Mouse (Mus musculus): ENCODE results near the gene Psme3. TPM values are rescaled to one million over a fixed set of nuclear protein-coding genes. Genes with fewer than 3 reads are reported as not detected.

Gene Psme3
- polyA plus RNA-seq, 1 experiment from 2014 or later: 78.8 TPM

GRCm38 (mm10) chr11:101283805-101284204, 32.2 kb upstream of the Psme3 start:
- H3K36me3 ChIP-seq (replicated peaks; ENCODE audit: insufficient read depth, low read length): peaks cover 10% of the 10 kb centered on the region
- H3K9ac ChIP-seq (replicated peaks): no peak overlapping the region
- no peak for TF ChIP-seq CTCF (IDR thresholded peaks at IDR 0.05; ENCODE audit: low read depth)
- TF ChIP-seq EP300 (IDR thresholded peaks at IDR 0.05; ENCODE audit: low read depth): no peak
- H3K4me1 ChIP-seq (ENCODE audit: insufficient read depth): peaks cover 13% of the 10 kb centered on the region
- H3K4me3 ChIP-seq (ENCODE audit: low read depth, low read length): no peak overlapping the region
- H3K27ac ChIP-seq (ENCODE audit: low read depth): no peak overlapping the region
- 72% methylated on average over 4 of the region's 4 CpGs for WGBS (ENCODE audit: insufficient replicate concordance)
- ATAC-seq (peak; percentile 39), DNase-seq (no peak)
- no peaks in the 10 kb centered on the region for H3K27me3 ChIP-seq (ENCODE audit: insufficient read depth, low read length)
- H3K9me3 ChIP-seq (ENCODE audit: low read length): no peaks in the 10 kb centered on the region
- H3K4me2 ChIP-seq (ENCODE audit: low read depth, low read length): no peak overlapping the region

GRCm38 (mm10) chr11:101287306-101287705, 28.7 kb upstream of the Psme3 start:
- no peaks in the 10 kb centered on the region for H3K27me3 ChIP-seq (ENCODE audit: insufficient read depth, low read length)
- DNase-seq (peak; percentile 55), ATAC-seq (peak; percentile 80)
- H3K9me3 ChIP-seq (ENCODE audit: low read length): no peaks in the 10 kb centered on the region
- H3K36me3 ChIP-seq (replicated peaks; ENCODE audit: insufficient read depth, low read length): peaks cover 42% of the 10 kb centered on the region
- no peak for TF ChIP-seq EP300 (IDR thresholded peaks at IDR 0.05; ENCODE audit: low read depth)
- no peak for TF ChIP-seq CTCF (IDR thresholded peaks at IDR 0.05; ENCODE audit: low read depth)
- H3K4me3 ChIP-seq (ENCODE audit: low read depth, low read length): no peak overlapping the region
- H3K9ac ChIP-seq (replicated peaks): no peak overlapping the region
- no peak overlapping the region for H3K4me2 ChIP-seq (ENCODE audit: low read depth, low read length)
- 52% methylated on average over 9 of the region's 9 CpGs for WGBS (ENCODE audit: insufficient replicate concordance)
- H3K4me1 ChIP-seq (ENCODE audit: insufficient read depth): peaks cover 8% of the 10 kb centered on the region
- H3K27ac ChIP-seq (ENCODE audit: low read depth): peak overlapping the region; percentile 18; the same call in 1 of the 2 replicates

- ATAC-seq: no peak
- Histone ChIP-seq H3K9me3 (ENCODE audit: low read length) (no peaks in the 10 kb centered on the region), H3K4me3 (ENCODE audit: low read depth, low read length) (no peak overlapping the region), H3K27ac (ENCODE audit: low read depth) (no peak overlapping the region), H3K36me3 (replicated peaks; ENCODE audit: insufficient read depth, low read length) (peaks cover 78% of the 10 kb centered on the region), H3K4me1 (ENCODE audit: insufficient read depth) (peaks cover 4% of the 10 kb centered on the region; the same call in 1 of the 2 replicates), H3K9ac (replicated peaks) (no peak overlapping the region), H3K27me3 (ENCODE audit: insufficient read depth, low read length) (no peaks in the 10 kb centered on the region), H3K4me2 (ENCODE audit: low read depth, low read length) (no peak overlapping the region)
- DNase-seq: no peak
- WGBS (ENCODE audit: insufficient replicate concordance): 89% methylated on average over 8 of the region's 8 CpGs
- no peak for TF ChIP-seq EP300 (IDR thresholded peaks at IDR 0.05; ENCODE audit: low read depth)
- no peak for TF ChIP-seq CTCF (IDR thresholded peaks at IDR 0.05; ENCODE audit: low read depth)
These were observed 24.8 kb upstream of the Psme3 start for GRCm38 (mm10) chr11:101291231-101291630.

DNA sequence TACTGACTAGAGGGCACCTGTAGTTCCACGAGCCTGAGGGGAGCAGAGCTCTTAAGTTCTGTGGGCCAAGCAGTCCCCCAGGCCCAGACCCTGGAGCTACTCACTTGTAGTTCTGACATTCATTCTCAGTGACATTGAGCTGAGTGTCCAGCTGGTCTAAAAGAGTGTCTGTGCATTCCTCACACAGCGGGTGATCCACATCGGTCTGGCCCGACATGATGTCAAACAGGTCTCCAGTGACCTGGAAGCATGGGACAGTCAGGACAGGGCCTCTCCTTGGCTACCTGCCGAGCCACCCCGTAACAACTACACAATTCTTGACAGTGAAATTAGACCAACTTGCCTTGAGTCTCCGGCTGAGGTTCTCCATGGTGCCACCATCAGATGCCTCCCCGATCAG, 20.8 kb upstream of the Psme3 start:
- Histone ChIP-seq H3K36me3 (replicated peaks; ENCODE audit: insufficient read depth, low read length) (peaks cover 83% of the 10 kb centered on the region), H3K27me3 (ENCODE audit: insufficient read depth, low read length) (no peaks in the 10 kb centered on the region), H3K4me2 (ENCODE audit: low read depth, low read length) (no peak overlapping the region), H3K4me3 (ENCODE audit: low read depth, low read length) (no peak overlapping the region), H3K4me1 (ENCODE audit: insufficient read depth) (no peaks in the 10 kb centered on the region; the same call in 1 of the 2 replicates), H3K27ac (ENCODE audit: low read depth) (no peak overlapping the region), H3K9ac (replicated peaks) (no peak overlapping the region), H3K9me3 (ENCODE audit: low read length) (no peaks in the 10 kb centered on the region)
- no peak for ATAC-seq
- TF ChIP-seq CTCF (IDR thresholded peaks at IDR 0.05; ENCODE audit: low read depth) (no peak), EP300 (IDR thresholded peaks at IDR 0.05; ENCODE audit: low read depth) (no peak)
- no peak for DNase-seq
- 97% methylated on average over 8 of the region's 8 CpGs for WGBS (ENCODE audit: insufficient replicate concordance)

DNA sequence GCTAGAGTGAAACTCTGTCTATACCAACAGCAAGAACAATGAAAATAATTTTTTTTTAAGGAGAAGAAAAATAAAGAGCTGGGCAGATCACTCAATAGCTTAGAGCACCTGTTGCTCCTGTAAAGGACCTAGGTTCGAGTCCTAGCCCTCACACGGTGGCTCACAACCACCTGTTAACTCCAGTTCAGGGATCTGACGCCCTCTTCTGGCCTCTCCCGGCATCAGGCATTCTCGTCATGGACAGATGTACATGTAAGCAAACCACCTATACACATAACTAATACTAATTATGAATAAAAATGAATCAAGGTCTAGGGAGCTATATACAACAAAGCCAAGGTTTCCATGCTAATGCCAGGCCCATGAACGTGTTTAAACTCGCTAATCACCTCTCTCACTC, 15.1 kb upstream of the Psme3 start:
- H3K4me3 ChIP-seq (ENCODE audit: low read depth, low read length): peak overlapping the region; percentile 98
- ATAC-seq (no peak), DNase-seq (peak; percentile 67)
- H3K4me2 ChIP-seq (ENCODE audit: low read depth, low read length): peak overlapping the region; percentile 89
- TF ChIP-seq CTCF (IDR thresholded peaks at IDR 0.05; ENCODE audit: low read depth): peak; percentile 64
- TF ChIP-seq EP300 (IDR thresholded peaks at IDR 0.05; ENCODE audit: low read depth): no peak
- H3K27me3 ChIP-seq (ENCODE audit: insufficient read depth, low read length): no peaks in the 10 kb centered on the region
- H3K27ac ChIP-seq (ENCODE audit: low read depth): no peak overlapping the region
- 57% methylated on average over 7 of the region's 7 CpGs for whole genome bisulfite sequencing (ENCODE audit: insufficient replicate concordance)
- H3K4me1 ChIP-seq (ENCODE audit: insufficient read depth): peaks cover 16% of the 10 kb centered on the region
- H3K9ac ChIP-seq (replicated peaks): peak overlapping the region; percentile 98
- no peaks in the 10 kb centered on the region for H3K9me3 ChIP-seq (ENCODE audit: low read length)
- H3K36me3 ChIP-seq (replicated peaks; ENCODE audit: insufficient read depth, low read length): peaks cover 32% of the 10 kb centered on the region

DNA sequence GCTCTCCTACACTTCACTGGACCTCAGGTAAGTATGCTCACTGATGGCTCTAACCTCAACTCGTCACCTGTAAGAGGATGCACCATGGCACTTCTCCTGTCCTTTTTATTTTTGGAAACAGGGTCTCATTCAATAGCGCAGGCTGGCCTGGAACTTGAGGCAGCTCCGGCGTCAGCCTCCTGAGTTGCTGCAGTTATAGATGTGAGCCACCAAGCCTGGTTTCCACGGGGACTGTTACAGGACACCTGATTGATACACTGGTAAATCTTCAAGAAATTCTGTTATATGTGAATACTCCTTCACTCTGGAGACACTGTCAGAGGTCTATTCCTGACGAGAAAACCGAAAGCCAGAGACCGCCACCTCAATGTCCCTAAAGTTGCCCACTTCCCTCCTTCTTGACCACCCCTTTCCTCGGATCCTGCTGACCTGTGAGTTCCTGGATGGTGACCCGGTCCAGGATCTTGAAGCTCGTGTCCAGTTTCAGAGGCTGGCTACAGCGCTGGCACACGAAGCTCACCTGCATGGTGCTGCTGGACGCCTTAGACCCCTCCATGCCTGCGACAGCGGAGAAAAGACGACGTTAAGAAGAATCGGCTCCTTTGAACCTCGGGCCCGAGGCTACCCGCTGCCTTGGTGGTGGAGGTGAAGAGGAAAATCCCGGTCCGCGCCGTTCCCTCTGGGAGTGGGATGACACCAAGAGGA, 14.6 kb upstream of the Psme3 start:
- peak; percentile 54 for ATAC-seq

More for the DNA sequence above, 14.6 kb upstream of the Psme3 start:
- H3K27ac ChIP-seq (ENCODE audit: low read depth): peak overlapping the region; percentile 90
- peaks cover 27% of the 10 kb centered on the region for H3K36me3 ChIP-seq (replicated peaks; ENCODE audit: insufficient read depth, low read length)
- WGBS (ENCODE audit: insufficient replicate concordance): 9% methylated on average over 26 of the region's 26 CpGs
- peak overlapping the region; percentile 98 for H3K4me3 ChIP-seq (ENCODE audit: low read depth, low read length)
- no peak for DNase-seq
- H3K4me2 ChIP-seq (ENCODE audit: low read depth, low read length): peak overlapping the region; percentile 89
- peaks cover 16% of the 10 kb centered on the region for H3K4me1 ChIP-seq (ENCODE audit: insufficient read depth)
- TF ChIP-seq CTCF (IDR thresholded peaks at IDR 0.05; ENCODE audit: low read depth) (no peak), EP300 (IDR thresholded peaks at IDR 0.05; ENCODE audit: low read depth) (no peak)
- peak overlapping the region; percentile 98 for H3K9ac ChIP-seq (replicated peaks)
- H3K9me3 ChIP-seq (ENCODE audit: low read length): no peaks in the 10 kb centered on the region
- H3K27me3 ChIP-seq (ENCODE audit: insufficient read depth, low read length): no peaks in the 10 kb centered on the region

All from liver, postnatal 0 days (tissue).